Mouse (Mus musculus): Measurements from ENCODE around the gene Vav3.

Vav3 gene

GRCm38 (mm10) chr3:109496461-109496860, 156.0 kb downstream of the Vav3 start:
- in situ Hi-C loops (cut with MboI, MseI) = loop anchor here (5.0 kb wide), 1 partner anchor 344 kb away; no protein-coding TSS in a partner anchor

DNA sequence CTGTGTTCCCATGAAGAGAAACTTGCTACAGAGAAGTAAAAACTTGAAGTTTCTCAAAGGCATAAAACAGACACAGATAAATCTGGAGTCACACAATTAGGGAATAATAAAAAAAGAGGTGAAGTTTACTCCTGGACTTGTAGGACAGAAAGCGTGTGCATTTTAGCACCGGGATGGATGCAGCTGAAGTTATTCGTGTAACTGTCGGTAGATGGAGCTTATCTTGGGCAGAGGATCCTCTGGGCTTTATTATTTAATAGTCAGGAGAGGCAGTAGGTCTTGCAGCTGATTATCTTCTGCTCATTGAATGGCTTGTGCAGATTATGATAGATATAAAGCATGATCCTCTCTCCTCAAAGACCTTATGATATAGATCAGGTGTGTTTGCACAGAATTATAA, 156.6 kb downstream of the Vav3 start:
- in situ Hi-C loops (cut with MboI, MseI) = loop anchor here (5.0 kb wide), 1 partner anchor 345 kb away; no protein-coding TSS in a partner anchor

GRCm38 (mm10) chr3:109499861-109500456, 159.5 kb downstream of the Vav3 start:
- in situ Hi-C loops (cut with MboI, MseI) = loop anchor here (5.0 kb wide), 1 partner anchor 348 kb away; no protein-coding TSS in a partner anchor

DNA sequence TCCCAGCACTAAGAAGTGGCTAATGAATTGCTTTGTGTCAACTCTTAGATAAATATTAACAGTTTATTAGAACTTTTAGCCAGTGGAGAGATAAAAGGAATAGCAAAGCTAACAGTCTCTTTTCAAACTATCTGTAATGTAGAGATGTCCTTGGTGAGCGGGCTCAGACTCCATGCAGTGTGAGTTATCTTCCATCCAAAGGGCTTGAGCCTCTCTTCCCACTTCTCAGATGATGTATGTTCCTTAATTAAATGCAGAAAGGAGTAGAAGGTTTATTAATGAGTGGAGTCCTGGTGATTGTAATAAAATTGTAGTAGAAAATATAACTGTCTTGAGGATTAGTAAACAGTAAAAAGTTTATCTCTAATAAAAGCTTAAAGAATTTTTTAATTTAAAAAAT, 169.3 kb downstream of the Vav3 start:
- in situ Hi-C loops (cut with MboI, MseI) = no loop called here

GRCm38 (mm10) chr3:109511849-109512248, 171.4 kb downstream of the Vav3 start:
- in situ Hi-C loops (cut with MboI, MseI) = no loop called here

GRCm38 (mm10) chr3:109515479-109515878, 175.0 kb downstream of the Vav3 start:
- in situ Hi-C loops (cut with MboI, MseI) = no loop called here

DNA sequence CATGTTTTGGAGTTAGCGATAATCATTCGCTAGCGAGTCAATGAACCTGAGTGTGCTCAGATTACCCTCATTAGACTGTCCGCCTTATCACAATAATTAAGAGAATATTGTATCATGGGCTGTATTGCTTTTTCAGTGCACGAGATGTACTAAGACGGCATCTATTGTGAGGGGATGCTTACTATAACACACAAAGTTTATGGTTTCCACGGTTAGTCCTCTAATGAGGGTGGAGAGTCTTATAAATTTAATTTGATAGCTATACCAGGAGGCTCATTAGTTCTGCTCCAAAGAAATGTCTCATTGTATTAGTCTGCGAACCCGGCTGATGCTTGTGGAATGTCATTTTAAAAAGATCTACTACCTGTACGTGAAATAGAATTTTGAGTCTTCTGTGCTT, 175.9 kb downstream of the Vav3 start:
- in situ Hi-C loops (cut with MboI, MseI) = no loop called here

- in situ Hi-C loops (cut with MboI, MseI) = no loop called here
Observed at GRCm38 (mm10) chr3:109522115-109522514, 181.7 kb downstream of the Vav3 start.

DNA sequence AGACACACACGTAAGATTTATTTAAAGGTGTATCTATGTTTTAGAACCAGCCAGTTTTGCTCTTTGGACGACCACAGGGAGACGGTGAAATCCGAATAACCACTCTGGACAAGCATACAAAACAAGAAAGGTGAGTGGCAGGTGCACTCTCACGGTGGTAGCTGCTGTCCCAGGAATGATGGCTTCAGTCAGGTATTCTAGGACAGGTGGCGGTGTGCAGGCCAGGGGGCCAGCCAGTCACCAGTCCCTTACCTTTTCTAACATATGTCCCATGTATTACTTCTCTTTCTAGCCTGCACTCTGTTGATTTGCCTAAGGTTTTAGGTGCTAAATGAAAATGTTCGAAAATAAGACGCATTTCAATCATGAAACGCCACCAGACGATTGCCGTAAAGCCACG, 185.4 kb downstream of the Vav3 start:
- in situ Hi-C loops (cut with MboI, MseI) = loop anchor here (5.0 to 25.0 kb wide), 2 partner anchors 616 to 711 kb away; partner anchors contain the start of gene Ntng1

DNA sequence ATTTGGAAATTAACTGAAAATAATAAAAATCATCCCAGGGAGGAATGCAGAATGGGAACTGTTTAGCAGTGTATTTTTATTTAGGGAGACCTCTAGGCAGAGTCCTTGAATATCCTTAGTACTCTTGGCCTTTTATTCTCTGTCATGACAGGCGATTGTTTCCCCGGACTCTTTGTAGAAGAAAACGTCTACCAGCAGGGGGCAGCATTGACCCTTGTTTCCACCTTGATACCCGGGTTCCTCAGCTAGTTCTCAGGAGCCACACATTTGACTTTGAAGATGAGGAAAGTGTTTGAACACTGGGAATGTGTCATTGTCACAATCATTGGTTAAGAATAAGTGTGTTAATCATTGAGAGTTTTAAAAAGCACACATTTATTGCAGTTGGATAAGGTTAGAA, 185.8 kb downstream of the Vav3 start:
- in situ Hi-C loops (cut with MboI, MseI) = loop anchor here (5.0 to 25.0 kb wide), 2 partner anchors 616 to 711 kb away; partner anchors contain the start of gene Ntng1

DNA sequence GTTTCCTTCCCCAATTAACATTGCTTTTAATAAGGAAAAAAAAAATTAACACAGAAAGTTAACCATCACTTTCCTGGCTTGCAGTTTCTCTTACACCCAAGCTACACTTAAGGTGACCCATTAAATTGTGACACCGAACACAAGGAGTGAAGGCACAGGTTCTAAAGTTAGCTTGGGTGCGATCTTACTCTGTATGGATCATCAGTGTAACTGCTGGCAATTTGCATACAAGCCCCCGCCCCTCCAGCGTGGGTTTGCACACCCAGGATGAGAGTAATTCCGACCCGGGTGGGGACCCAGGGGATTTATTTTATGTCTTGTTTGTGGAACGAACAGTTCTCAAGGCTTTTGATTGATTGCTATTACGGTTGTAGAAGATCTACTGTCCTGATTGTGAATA, 186.2 kb downstream of the Vav3 start:
- in situ Hi-C loops (cut with MboI, MseI) = loop anchor here (5.0 to 25.0 kb wide), 2 partner anchors 616 to 711 kb away; partner anchors contain the start of gene Ntng1

DNA sequence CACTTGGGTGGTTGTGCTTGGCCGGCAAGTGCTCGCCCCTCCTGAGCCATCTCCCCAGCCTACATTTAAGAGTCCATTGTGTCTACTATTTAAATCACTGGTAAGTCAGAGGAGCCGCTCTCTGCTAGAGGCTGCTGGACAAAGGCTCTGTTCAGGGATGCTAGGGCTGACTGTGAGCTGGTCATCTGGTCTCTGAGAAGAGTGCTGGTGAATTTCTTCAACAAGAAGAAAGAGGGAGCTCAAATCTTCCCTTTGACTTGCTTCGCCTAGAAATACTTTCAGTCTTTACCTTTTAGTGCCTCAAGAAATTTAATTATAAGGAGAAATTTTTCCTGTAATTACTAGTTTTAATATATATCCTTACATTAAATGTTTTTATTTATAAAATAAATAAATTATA, 188.2 kb downstream of the Vav3 start:
- in situ Hi-C loops (cut with MboI, MseI) = loop anchor here (5.0 to 25.0 kb wide), 2 partner anchors 614 to 709 kb away; partner anchors contain the start of gene Ntng1

DNA sequence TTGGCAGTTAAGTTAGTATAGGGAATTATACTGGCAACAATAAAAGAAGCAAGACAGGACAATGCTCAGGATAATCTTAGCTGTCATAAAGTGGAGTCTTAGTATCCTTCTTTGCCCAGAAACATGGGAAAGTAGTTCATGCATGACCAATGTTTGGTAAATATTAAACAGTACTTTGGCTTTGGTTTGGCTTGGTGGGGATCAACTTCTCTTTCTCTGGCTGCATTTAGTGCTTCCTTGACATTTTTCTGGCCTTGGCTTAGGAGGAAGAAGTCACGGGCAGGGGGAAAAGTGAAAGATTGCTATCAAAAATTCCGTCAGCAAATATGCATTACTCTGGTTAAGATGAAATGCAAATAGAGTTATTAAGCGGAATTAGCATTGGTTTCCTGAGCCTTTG, 197.2 kb downstream of the Vav3 start:
- in situ Hi-C loops (cut with MboI, MseI) = loop anchor here (25.0 kb wide), 1 partner anchor 700 kb away; no protein-coding TSS in a partner anchor

DNA sequence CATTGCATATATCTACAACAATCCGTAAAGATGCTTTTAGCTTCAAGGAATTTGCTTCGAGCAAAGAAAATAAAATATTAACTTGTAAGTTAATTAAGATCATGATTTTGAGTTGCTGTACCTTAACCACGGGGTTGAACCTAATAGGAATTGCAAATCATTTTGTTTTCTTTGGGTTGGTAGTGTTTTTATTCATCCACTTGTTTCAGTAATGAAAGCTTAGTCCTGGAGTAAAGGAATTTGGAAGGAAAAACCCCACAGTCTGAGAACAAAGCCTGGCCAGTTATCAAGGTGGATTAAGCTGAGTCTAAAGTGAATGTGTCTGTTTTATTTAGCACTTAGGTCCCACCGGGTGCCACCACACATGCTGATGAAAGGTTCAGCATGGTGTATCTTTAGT, 199.6 kb downstream of the Vav3 start:
- in situ Hi-C loops (cut with MboI, MseI) = loop anchor here (25.0 kb wide), 1 partner anchor 697 kb away; no protein-coding TSS in a partner anchor

GRCm38 (mm10) chr3:109544476-109545221, 204.2 kb downstream of the Vav3 start:
- in situ Hi-C loops (cut with MboI, MseI) = loop anchor here (25.0 kb wide), 1 partner anchor 693 kb away; no protein-coding TSS in a partner anchor

DNA sequence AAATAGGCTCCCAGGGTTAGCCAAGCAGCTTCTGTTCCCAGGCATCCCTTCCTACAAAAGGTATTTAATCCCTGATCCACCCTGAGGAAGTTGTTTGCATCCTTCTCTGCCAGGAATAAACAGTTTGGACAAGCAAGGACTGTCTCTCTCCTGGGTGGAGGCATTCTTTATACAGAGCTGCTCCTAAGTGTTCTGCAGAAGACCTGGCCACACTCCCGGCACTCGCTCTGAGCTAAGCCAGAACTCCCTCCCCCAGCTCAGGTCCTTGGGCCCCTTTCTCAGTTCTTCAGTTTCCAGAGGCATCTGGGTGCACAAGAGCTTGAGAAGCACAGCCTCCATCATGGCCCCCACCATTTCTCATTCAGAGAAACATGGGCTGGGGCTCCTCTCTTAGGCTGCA, 216.9 kb downstream of the Vav3 start:
- in situ Hi-C loops (cut with MboI, MseI) = no loop called here

DNA sequence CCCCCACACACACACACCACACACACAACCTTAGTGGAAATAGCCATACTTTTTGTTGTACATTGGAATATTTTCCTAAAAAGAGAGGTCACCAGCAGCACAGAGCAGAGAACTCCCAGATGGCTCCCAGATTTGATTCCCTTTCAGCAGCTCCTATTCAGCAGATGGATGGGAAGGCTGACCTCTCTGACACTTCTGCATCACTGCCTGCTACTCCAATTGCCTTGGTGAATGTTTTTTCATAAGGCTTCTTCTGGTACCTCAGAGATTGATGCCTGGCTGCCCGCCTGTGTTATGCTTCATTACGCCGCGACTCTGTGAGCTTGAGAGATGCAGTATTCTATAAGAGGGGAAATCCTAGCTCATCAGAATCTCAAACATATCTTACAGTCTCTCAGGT, 220.8 kb downstream of the Vav3 start:
- in situ Hi-C loops (cut with MboI, MseI) = no loop called here

DNA sequence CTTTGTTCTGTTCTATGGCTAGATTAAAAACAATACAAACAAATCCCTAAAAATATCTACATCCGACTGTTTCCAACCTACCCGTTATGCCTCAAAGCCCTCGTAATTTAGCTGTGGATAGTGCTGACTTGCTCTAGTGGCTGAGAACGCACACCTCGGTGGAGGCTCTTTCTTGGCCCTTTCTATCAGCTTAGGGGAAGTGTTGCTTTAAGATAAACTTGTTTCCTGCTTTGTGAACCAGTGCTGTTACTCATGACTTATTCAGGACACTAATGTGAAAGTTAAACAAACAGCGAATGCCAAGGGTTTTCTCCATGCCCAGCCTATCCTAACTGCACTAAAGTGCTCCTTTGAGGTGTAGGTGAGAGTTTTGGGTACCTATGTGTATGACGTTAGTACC, 221.3 kb downstream of the Vav3 start:
- in situ Hi-C loops (cut with MboI, MseI) = no loop called here

- in situ Hi-C loops (cut with MboI, MseI) = no loop called here
Observed at GRCm38 (mm10) chr3:109562268-109562667, 221.8 kb downstream of the Vav3 start.

DNA sequence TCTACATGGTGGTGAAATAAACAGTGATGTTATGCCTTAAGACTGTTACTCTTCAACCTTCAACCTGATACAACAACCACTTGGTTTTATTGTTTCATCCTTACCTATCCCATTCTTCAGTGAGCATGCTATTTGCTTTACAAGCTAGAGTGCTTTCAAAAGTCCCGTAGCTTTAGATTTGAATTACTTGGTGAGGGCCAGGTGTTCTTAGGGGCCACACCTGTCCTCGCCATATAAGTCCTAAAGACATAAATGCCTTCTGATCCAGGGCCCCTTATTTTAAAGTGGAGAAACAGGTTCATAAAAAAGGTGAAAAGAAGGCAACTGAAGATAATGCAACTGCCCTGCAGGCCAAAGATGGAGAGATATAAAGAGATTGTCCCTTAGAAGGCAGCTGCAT, 224.0 kb downstream of the Vav3 start:
- in situ Hi-C loops (cut with MboI, MseI) = no loop called here

GRCm38 (mm10) chr3:109568542-109569265, 228.3 kb downstream of the Vav3 start:
- in situ Hi-C loops (cut with MboI, MseI) = no loop called here

DNA sequence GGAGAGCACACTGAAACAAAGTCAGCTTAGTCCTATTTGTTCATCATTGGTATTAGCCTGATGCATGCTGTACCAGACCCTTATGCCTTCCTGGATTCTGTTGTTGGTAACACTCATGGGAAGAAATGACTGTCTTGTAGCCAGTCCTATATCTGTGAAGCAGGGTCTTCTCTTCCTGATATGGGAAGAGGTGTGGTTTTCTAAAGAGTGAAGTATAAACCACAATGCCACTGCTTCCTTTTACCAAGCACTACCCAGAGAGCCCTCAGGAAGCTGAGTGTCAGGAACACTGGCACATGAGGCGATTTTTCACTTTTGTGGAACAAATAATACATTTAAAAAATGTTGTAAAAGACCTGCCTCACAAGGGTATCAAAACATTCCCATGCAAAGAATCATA, 231.0 kb downstream of the Vav3 start:
- in situ Hi-C loops (cut with MboI, MseI) = no loop called here

Measured in T-helper 2 cell (primary cell).